Mouse (Mus musculus): Measurements from ENCODE around the gene Myo5c.

GRCm38 (mm10) chr9:75348066-75348465, 116.2 kb downstream of the Myo5c start:
- TF ChIP-seq POLR2A (IDR thresholded peaks at IDR 0.05; ENCODE audit: insufficient read depth, low read depth, low read length) (no peak), EP300 (IDR thresholded peaks at IDR 0.05; ENCODE audit: insufficient read depth, low read depth, low read length) (no peak)

Data from heart, adult 2 months (tissue).